In the genomic region with DNA sequence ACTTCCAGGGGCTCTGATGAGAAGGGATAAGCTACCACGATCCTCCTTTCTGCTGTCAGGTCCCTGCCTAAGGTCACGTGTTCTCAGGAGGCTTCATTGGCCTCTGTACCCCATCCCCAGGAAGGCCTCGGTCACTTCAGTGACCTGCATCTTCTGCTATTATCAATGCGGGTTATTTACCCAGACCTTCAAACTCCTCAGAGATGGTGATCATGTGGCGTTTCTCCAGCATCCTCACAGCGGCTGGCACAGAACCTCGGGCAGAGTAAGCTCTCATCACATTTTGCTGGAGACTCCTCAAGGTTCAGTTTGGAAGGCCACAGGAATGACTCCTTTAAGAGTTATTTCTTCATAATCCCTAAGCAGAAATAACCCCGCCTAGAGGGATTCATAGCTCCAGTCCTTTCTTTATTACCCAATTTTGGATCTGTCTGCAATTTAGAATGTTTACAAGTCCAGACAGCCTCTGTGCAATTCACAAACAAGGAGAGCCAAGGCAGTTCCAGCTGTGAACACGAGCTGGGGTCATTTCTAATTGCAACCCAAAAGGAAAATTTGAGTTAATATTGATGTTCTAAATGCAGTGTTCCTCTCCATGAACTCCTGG, we compare ENCODE assay signal across 11 mouse cellular contexts.
A peak's percentile ranks its signal among the peaks of the same experiment; 100 is the strongest.
DNase-seq lines count a peak whose midpoint lies in the region; ATAC-seq and TF ChIP-seq lines count a peak whose summit lies in the region.
"Had no signal": no experiment of that assay in that cellular context is flagged by ENCODE, and none has a peak within 500 bp of the region (broad histone marks: within the 10 kb centered on the region; RNA-seq: fewer than 3 reads in every experiment).

No protein-coding gene starts in this region.

- DNase-seq in gastrocnemius, adult 18-20 months (ENCODE audit: low spot score) = peak; percentile 41
- no peak for DNase-seq in gastrocnemius, postnatal 14 days
- DNase-seq in kidney, postnatal 36 days = no peak
- no peak for DNase-seq in ES-E14 (ENCODE audit: low read depth, low spot score)
- DNase-seq in fibroblast of lung, adult 2 months (ENCODE audit: low read depth) = peak; percentile 73
- no peak for DNase-seq in retina, embryonic 14.5 days (ENCODE audit: low spot score)
- DNase-seq in spleen, postnatal 36 days (ENCODE audit: low spot score in 2 of 2) = no peak
- DNase-seq: thymus, postnatal 25 days had no signal

- peak overlapping the region; percentile 60; the same call in 1 of the 2 replicates for H3K27ac ChIP-seq in kidney, embryonic 16.5 days (ENCODE audit: low read length)
- no peak overlapping the region for H3K27ac ChIP-seq in ES-E14 (ENCODE audit: insufficient read depth, low read depth, low read length, poor library complexity, severe bottlenecking)
- H3K27ac ChIP-seq: liver, embryonic 14.5 days had no signal

- 73% methylated on average over 9 of the region's 9 CpGs for WGBS in kidney, embryonic 16.5 days

- H3K27me3 ChIP-seq in kidney, embryonic 16.5 days (ENCODE audit: insufficient read depth, low read length) = no peaks in the 10 kb centered on the region

- intact Hi-C loops in gastrocnemius, postnatal 14 days (cut with DNase I; ENCODE audit: low total_unique reads) = no loop called here

- no peak for ATAC-seq in kidney, embryonic 16.5 days (ENCODE audit: low FRiP score, low TSS enrichment)
- ATAC-seq: CD4-positive, CD25-positive, alpha-beta regulatory T cell, adult 4 months had no signal

- H3K4me3 ChIP-seq in kidney, embryonic 16.5 days (ENCODE audit: low read length) = no peak overlapping the region
- H3K4me3 ChIP-seq in ES-E14 (ENCODE audit: insufficient read depth in 1 of 2, low read depth in 1 of 2, low read length in 2 of 2, poor library complexity in 1 of 2, severe bottlenecking in 1 of 2) = no peak overlapping the region

- peaks cover 6% of the 10 kb centered on the region for H3K4me1 ChIP-seq in kidney, embryonic 16.5 days (ENCODE audit: insufficient read depth, low read length)
- 0 out of 4 replicates have a peak, but pooled peaks cover 0 to 3% of the 10 kb centered on the region in 2 experiments for H3K4me1 ChIP-seq in ES-E14 (ENCODE audit: control insufficient read depth in 2 of 2, insufficient read depth in 2 of 2, low read length in 2 of 2, poor library complexity in 1 of 2)

- H3K36me3 ChIP-seq in kidney, embryonic 16.5 days (ENCODE audit: insufficient read depth, low read length) = no peaks in the 10 kb centered on the region
- no peaks in the 10 kb centered on the region for H3K36me3 ChIP-seq in ES-E14 (ENCODE audit: control insufficient read depth, insufficient read depth, low read length, poor library complexity, severe bottlenecking)

- in situ Hi-C loops in ES-E14 (cut with MboI; ENCODE audit: low sequenced_read_pairs in 2 of 2, unreplicated experiment in 2 of 2) = no loop called here

- H3K9me3 ChIP-seq in kidney, embryonic 16.5 days (ENCODE audit: low read length) = peaks cover 3% of the 10 kb centered on the region; the same call in 1 of the 2 replicates
- no peaks in the 10 kb centered on the region for H3K9me3 ChIP-seq in ES-E14 (ENCODE audit: control insufficient read depth, insufficient read depth, low read depth, low read length)

- H3K4me2 ChIP-seq in kidney, embryonic 16.5 days (replicated peaks; ENCODE audit: low read depth, low read length) = no peak overlapping the region

- H3K9ac ChIP-seq in kidney, embryonic 16.5 days (replicated peaks; ENCODE audit: low read length) = no peak overlapping the region
- H3K9ac ChIP-seq in ES-E14 (ENCODE audit: insufficient read depth, low read depth, low read length, poor library complexity, severe bottlenecking) = 0 out of 2 replicates have a peak overlapping the region, but pooled peaks have one; percentile 7
- H3K9ac ChIP-seq: liver, embryonic 14.5 days had no signal

TF ChIP-seq in ES-E14, 5 proteins besides CTCF, POLR2A, EP300 and RAD21:
- TF ChIP-seq MAFK (IDR thresholded peaks at IDR 0.05; ENCODE audit: insufficient read depth, low read depth, low read length) = no peak
- no peak for TF ChIP-seq ZNF384 (IDR thresholded peaks at IDR 0.05; ENCODE audit: low read depth, low read length)
- TF ChIP-seq HCFC1 (IDR thresholded peaks at IDR 0.05; ENCODE audit: borderline replicate concordance, insufficient read depth, low read length) = no peak
TF ChIP-seq in ES-E14: peak in this region for 0.

Comparison
In these comparisons a context has a peak if more than half of its experiments do, and no peak if none do; other contexts are left out.
1. DNase-seq: peak in gastrocnemius, adult 18-20 months (single experiment) and fibroblast of lung, adult 2 months (single experiment); none in gastrocnemius, postnatal 14 days (single experiment), kidney, postnatal 36 days (0 of 2), ES-E14 (single experiment), retina, embryonic 14.5 days (single experiment) and spleen, postnatal 36 days (0 of 2).